Mouse (Mus musculus): ENCODE data around the gene Tmem14a. TPM values are rescaled to one million over a fixed set of nuclear protein-coding genes. Genes with fewer than 3 reads are reported as not detected.
"Not testable (repeated sequence)": the region's sequence is repeated elsewhere in the genome, so short reads cannot be mapped to it uniquely, and the experiment has no call there.

The Tmem14a gene
- total RNA-seq (2021) = 1 to 10 TPM in 1 of 2 experiments, under 1 TPM in 1; 0.97 to 1.3 TPM
- long read RNA-seq, experiment 1, partial matches to known transcripts = 0 of 3 reads
- long read RNA-seq, experiment 1, other reads (novel, unspliced or antisense) = 0 of 3 reads
- long read RNA-seq, experiment 2, partial matches to known transcripts = 0 of 2 reads
- long read RNA-seq, experiment 2, other reads (novel, unspliced or antisense) = 0 of 2 reads

DNA sequence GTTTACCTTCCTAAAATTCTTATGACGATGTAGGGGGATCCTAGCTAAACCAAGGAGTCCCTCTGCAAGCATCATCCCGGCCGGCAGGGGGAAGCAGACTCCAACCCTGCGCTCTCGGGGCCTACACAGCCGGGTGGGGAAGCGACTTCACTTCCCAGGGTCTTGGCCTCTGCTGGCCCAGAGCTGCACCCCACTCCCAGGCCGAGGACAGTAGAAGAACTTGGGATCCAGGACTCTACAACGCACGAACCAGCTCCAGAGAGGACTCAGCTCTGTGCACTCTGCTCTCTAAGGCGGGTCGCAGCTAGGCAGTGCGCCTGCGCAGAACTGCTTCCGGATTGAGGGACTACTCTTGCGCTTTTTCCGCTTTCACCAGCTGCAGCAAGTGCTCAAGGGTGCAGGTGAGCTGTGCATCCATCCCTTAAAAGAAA, at the start of gene Tmem14a:
Tmem14a (plus strand) TSS at position 87 of the 431 bp plus-strand sequence.
- peak within 1 kb of the TSS; percentile 78 for H3K4me3 ChIP-seq
- H3K27ac ChIP-seq = peak within 1 kb of the TSS; percentile 95
- DNase-seq = peak; percentile 91
- TF ChIP-seq CTCF (IDR thresholded peaks at IDR 0.05) = peak; percentile 97; the same call in 1 of the 2 replicates
- intact Hi-C loops (cut with DNase I) = loop anchor here (1.0 to 10.0 kb wide), 3 partner anchors 53 to 126 kb away; no protein-coding TSS in a partner anchor

DNA sequence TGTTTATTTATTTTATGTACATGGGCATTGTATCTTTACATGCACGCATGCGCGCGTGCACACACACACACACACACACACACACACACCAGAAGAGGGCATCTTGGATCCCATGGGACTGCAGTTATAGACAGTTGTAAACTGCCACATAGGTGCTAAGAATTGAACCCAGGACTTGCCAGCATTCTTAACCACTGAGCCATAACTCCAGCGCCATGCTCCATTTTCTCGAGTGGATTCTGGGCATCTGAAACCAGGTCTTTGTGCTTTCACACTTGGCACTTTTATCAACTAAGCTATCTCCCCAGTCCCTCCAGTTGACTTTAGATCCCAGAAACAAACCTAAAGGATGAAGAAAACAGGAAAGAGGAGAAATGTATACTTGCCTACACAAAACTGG, 33.2 kb upstream of the Tmem14a start:
- Histone ChIP-seq H3K4me3 (no peak overlapping the region), H3K27ac (no peak overlapping the region)
- DNase-seq = no peak
- TF ChIP-seq CTCF (IDR thresholded peaks at IDR 0.05) = no peak
- intact Hi-C loops (cut with DNase I) = no loop called here

DNA sequence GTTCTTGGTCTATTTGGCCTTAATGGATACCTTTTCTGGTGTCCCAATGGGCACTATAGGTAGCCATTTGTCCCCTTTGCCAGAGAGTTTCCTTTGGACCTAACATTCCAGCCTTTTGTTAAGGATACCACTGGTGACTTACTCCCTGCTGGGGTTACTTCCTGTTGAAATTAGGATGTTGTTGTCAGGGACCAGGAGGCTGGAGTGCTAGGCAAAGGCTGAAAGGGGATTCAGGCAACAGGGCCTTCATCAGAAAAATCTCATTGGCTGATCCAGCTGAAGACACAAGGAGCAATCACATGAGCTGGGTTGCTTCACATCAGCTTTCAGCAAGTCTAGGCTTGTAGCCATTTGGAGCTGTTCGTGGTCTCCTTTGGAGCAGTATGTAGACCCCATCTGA, 12.1 kb upstream of the Tmem14a start:
- Histone ChIP-seq H3K27ac (no peak overlapping the region), H3K4me3 (no peak overlapping the region)
- no peak for DNase-seq
- intact Hi-C loops (cut with DNase I) = no loop called here
- TF ChIP-seq CTCF (IDR thresholded peaks at IDR 0.05) = no peak

DNA sequence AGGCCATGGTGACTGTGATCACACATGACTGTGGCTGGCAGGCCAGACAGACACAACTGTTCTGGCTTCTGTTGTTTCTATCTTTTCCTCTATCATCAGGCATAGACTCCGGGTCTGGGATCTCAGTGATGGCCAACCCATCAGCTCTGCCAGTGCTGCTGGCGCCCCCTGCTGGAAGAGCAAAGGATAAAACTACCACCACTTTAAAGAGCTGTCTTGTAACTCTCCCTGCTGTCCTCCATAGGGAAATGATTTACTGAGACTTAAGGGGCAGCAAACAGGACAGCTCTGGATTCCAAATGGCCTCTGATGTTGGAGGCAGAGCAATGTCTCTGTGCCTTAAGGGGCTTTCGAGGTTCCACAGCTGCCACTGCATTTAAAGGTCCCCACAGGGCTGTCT, 4.8 kb upstream of the Tmem14a start:
- H3K27ac ChIP-seq, H3K4me3 ChIP-seq, DNase-seq: not testable (repeated sequence)
- TF ChIP-seq CTCF (IDR thresholded peaks at IDR 0.05) = peak; percentile 35
- intact Hi-C loops (cut with DNase I) = loop anchor here (10.0 kb wide), 1 partner anchor 49 kb away; no protein-coding TSS in a partner anchor

DNA sequence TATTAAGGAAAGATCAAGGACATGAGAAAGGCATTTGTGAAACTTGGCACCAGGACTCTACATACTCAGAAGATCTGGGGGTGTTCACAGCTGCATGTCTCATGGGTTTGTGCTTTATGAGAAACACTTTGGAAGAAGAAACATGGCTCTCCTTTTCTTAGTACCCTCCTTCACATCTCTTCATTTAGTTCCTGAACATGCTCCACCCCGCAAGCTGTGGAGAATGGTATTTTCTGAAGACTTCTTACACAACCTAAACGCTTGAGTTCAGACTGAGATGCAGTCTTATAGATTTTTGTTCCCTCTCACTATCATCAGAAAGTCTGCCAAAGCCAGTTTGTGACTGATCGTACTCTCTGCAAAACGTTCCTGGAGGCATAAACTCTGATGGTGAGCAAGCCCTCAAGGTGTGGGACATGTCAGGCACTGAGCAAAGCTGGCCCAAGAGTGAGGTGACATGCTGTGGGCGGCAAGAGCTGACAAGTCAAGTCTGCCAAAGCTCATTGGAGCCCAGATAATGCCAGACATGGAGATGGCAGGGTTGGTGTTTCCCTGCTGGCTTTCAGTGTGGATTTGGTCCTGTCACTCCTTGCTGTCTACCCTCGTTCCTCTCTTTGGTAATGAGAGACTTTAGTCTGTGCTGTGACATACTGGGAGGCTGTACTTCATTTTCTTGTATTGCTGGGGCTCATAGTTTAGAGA, 4.2 kb upstream of the Tmem14a start:
- H3K4me3 ChIP-seq, H3K27ac ChIP-seq, DNase-seq: not testable (repeated sequence)
- intact Hi-C loops (cut with DNase I) = loop anchor here (10.0 kb wide), 1 partner anchor 49 kb away; no protein-coding TSS in a partner anchor

DNA sequence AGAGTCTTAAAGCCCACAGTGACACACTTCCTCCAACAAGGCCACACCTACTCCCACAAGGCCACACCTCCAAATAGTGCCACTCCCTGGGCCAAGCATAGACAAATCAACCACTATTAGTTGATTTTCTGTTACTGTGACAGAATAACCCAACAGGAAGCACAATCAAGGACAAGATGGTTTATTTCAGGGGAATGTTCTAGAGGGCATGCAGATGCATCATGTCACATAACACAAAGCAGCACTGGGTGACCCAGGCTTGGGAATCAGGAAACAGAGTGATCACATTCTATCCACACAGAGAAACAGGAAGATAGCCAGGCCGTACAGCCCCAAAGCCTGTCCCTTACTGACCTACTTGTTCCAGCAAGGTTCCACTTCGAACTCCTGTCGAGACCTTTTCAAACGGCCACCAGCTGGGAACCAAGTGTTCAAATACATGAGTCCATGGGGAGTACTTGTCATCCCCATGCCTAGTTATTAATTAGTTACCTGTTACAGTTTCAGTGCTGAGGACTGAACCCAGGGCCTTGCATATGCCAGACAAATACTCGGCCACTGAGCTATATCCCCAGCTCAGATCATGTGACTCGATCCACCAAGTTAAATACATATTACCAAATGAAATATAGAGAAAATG, 9.5 kb downstream of the Tmem14a start:
- no peak for TF ChIP-seq CTCF (IDR thresholded peaks at IDR 0.05)
- Histone ChIP-seq H3K4me3 (no peak overlapping the region), H3K27ac (no peak overlapping the region)
- DNase-seq = no peak
- intact Hi-C loops (cut with DNase I) = no loop called here

DNA sequence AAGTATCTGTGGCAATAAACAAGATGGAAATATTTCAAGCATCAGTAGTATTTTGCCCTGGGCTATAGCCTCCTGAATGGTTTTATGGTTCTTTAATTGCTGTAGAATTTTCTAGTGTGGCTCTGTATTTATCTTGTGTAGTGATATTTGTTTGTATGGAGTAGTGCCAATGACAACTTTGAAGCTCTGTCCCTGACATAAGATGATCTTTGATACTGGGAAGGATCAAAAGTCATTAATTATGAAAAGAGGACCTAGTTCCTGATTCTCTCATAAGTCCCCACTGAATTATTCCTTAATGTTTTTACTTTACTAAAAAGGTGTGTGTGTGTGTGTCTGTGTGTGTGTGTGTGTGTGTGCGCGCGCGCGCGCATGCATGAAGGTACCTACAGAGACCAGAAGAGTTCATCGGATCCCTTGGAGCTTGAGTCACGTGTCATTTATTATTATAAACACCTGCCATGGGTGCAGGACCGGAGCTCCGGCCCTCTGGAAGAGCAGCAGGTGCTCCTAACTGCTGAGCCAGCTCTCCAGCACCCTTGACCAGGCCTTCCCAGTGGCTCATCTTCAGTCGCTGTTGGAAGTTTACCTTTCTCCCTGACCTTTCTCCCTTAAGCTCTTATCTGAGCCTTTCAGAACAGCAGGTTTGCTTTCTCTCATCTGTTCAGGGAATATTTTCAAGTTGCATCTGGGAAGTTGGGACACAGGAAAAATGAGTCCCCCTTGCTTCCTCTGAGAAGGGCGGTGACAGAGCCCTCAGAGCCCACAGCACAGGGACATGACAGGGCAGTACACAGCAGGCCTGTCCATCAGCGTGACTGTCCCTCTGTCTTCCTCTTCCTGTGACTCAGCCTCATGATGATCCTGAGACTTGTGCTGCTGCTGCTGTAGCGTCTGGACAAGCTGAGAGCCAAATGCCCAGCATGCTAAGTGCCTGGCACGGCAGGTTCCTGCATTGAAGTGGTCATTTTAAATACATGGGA, 10.7 kb downstream of the Tmem14a start:
- intact Hi-C loops (cut with DNase I) = not testable (repeated sequence)

DNA sequence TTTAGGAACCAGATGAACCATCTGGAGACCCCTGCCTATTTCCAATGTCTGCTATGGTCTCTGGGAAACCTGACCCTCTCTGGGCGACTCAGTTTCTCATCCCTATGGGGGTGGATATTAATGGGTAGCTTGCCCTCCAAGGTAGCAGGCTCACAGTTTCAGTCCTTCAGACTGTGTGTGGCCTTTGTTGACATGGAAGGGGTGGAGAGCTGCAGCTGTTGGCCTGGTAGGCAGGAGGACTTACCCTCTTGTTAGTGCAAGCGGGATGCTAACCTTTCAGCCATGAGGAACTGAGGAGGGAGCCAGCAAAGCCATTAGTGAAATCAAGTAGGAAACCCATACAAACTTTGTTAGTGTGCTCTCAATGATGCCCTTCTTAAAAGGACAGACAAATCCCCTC, 12.0 kb downstream of the Tmem14a start:
- TF ChIP-seq CTCF (IDR thresholded peaks at IDR 0.05) = no peak
- intact Hi-C loops (cut with DNase I) = no loop called here
- DNase-seq = no peak
- Histone ChIP-seq H3K4me3 (no peak overlapping the region), H3K27ac (no peak overlapping the region)

More for the DNA sequence above, 10.7 kb downstream of the Tmem14a start:
- H3K4me3 ChIP-seq, DNase-seq, H3K27ac ChIP-seq: not testable (repeated sequence)

DNA sequence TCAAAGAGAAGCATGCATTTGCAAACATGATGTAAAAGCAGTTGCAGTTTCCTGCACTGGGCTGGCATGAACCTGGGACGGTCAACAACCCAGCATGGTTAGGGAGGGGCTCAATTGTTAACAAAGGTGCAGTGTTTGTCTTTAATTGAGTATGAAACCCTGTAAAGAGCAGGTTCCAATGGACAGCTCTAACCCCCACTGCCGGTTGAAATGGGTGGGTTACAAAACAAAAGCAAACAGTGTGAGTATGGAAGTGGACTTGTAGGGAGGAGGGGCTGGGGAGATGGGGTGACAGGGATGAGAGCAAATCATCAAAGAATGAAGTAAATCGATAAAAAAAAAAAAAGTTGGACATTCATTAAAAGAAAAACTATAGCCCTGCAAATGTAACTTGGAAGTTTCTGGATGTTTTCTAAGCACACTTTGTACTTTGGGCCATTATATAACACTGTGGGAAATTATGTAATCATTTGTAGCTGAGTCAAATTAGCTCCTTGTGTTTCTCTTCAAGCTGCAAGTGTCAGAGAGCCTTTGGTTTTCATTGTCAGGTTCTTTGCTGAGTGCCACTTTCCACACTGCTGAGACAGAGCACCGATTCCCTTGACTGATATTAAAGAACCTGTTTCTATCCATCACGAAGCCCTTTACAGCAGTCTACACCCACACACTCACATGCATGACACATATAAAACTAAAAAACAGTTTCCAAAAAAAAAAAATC, 13.5 kb downstream of the Tmem14a start:
- Histone ChIP-seq H3K4me3 (no peak overlapping the region), H3K27ac (0 out of 2 replicates have a peak overlapping the region, but pooled peaks have one; percentile 12)
- DNase-seq = no peak
- TF ChIP-seq CTCF (IDR thresholded peaks at IDR 0.05) = no peak
- intact Hi-C loops (cut with DNase I) = no loop called here

DNA sequence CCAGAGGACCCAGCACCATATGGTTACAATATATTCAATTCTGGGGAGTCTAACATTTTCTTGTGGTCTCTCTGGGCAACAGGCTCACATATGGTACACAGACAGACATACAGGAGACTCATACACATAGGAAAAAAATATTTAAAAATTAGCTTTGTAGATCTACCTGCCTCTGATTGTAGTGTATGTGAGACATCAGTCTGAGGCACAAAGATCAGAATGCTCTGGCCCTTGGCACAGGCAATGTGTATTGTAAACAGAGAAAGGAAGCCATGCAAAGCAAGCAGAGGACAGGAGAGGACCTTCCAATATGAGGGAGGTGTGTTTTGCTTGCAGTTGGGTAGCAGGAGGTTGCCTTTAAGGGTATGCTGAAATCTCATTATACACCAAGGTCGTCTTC, 14.1 kb downstream of the Tmem14a start:
- no peak for TF ChIP-seq CTCF (IDR thresholded peaks at IDR 0.05)
- intact Hi-C loops (cut with DNase I) = no loop called here
- H3K27ac ChIP-seq = 0 out of 2 replicates have a peak overlapping the region, but pooled peaks have one; percentile 12
- no peak for DNase-seq
- H3K4me3 ChIP-seq = no peak overlapping the region

DNA sequence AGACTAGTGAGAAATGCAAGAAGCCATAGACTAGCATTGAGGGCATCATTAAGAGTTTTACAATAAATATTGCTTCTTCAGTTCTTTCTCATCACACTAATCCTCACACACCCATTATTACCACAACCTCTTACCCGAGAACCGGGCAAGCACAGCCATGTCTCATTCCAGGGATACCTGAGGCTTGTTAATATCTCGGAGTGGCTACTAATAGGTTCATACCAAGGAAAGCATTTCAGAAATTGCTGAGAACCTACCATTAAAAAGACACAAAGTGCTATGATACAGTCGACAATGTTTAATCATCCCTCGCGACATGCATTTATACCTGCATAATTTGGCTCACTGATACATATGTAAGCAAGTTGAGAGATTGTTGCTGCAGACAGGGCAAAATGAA, 17.0 kb downstream of the Tmem14a start:
- no peak for TF ChIP-seq CTCF (IDR thresholded peaks at IDR 0.05)
- Histone ChIP-seq H3K27ac (no peak overlapping the region), H3K4me3 (no peak overlapping the region)
- no peak for DNase-seq
- intact Hi-C loops (cut with DNase I) = no loop called here

Measured in gastrocnemius, adult 2 months (tissue).